Mouse (Mus musculus): ENCODE measurements at regions not wholly inside any gene's neighbourhood (a gene's known extent, or its start where the extent isn't known, plus 50 kb on each side); places are given as distances from the start of the nearest gene placed in this dataset.
A peak's percentile ranks its signal among the peaks of the same experiment; 100 is the strongest.

GRCm38 (mm10) chr1:103762044-103762663, 1006.2 kb upstream of the Cdh20 start:
- no peak for DNase-seq (ENCODE audit: low spot score)

- DNase-seq (ENCODE audit: low spot score), result peak; percentile 22
Measured at GRCm38 (mm10) chr1:103762745-103763144, 1005.6 kb upstream of the Cdh20 start.

GRCm38 (mm10) chr1:103767315-103767714, 1001.0 kb upstream of the Cdh20 start:
- DNase-seq (ENCODE audit: low spot score), result no peak

GRCm38 (mm10) chr1:103784692-103785091, 983.6 kb upstream of the Cdh20 start:
- peak; percentile 53 for DNase-seq (ENCODE audit: low spot score)

GRCm38 (mm10) chr1:103796337-103796736, 972.0 kb upstream of the Cdh20 start:
- no peak for DNase-seq (ENCODE audit: low spot score)

- peak; percentile 69 for DNase-seq (ENCODE audit: low spot score)
Measured at GRCm38 (mm10) chr1:103799343-103799742, 969.0 kb upstream of the Cdh20 start.

GRCm38 (mm10) chr1:103817946-103818345, 950.4 kb upstream of the Cdh20 start:
- DNase-seq (ENCODE audit: low spot score), result no peak
